Mouse (Mus musculus) embryonic facial prominence, embryonic 15.5 days (tissue): ENCODE results near the gene Ano1. TPM values are rescaled to one million over a fixed set of nuclear protein-coding genes. Genes with fewer than 3 reads are reported as not detected.

ENCODE experiments used
- ATAC-seq: fragments of 200-750 bp; cut with Nextera tagmentation; 2 replicates; pipeline ENCODE4 v1.8.0; 2017; ENCODE audit warnings: low read depth, moderate TSS enrichment; ENCODE audit not compliant: insufficient number of reproducible peaks, low FRiP score, low TSS enrichment
- H3K27ac ChIP-seq: fragments of 300-500 bp; sonication (generic); replicated peaks from 2 replicates; pipeline ENCODE4 v1.5.1; 2015; ENCODE audit warnings: mild to moderate bottlenecking, inconsistent platforms
- H3K27me3 ChIP-seq: fragments of 300-500 bp; sonication (generic); 2 replicates; pipeline ENCODE4 v1.6.1; 2015; ENCODE audit warnings: inconsistent platforms
- H3K36me3 ChIP-seq: fragments of 300-500 bp; sonication (generic); 2 replicates; pipeline ENCODE4 v1.6.1; 2015; ENCODE audit warnings: mild to moderate bottlenecking, inconsistent platforms
- H3K4me1 ChIP-seq: fragments of 300-500 bp; sonication (generic); 2 replicates; pipeline ENCODE4 v1.6.1; 2015; ENCODE audit warnings: inconsistent platforms
- H3K4me2 ChIP-seq: fragments of 300-500 bp; sonication (generic); replicated peaks from 2 replicates; pipeline ENCODE4 v1.6.1; 2015; ENCODE audit warnings: mild to moderate bottlenecking, inconsistent platforms
- H3K4me3 ChIP-seq: fragments of 300-500 bp; sonication (generic); replicated peaks from 2 replicates; pipeline ENCODE4 v1.5.1; 2015; ENCODE audit warnings: mild to moderate bottlenecking, inconsistent platforms
- H3K9ac ChIP-seq: fragments of 300-500 bp; sonication (generic); 2 replicates; pipeline ENCODE4 v1.6.1; 2015; ENCODE audit warnings: inconsistent platforms
- H3K9me3 ChIP-seq: fragments of 300-500 bp; sonication (generic); replicated peaks from 2 replicates; pipeline ENCODE4 v1.6.1; 2016; ENCODE audit warnings: inconsistent platforms
- WGBS: fragments of 180-500 bp; shearing (Covaris S2); methylation state at CpG from one replicate; pipeline ENCODE4 v1.1.7; 2015; 5-methylcytosine and 5-hydroxymethylcytosine counted together
- polyA plus RNA-seq: library from polyadenylated mRNA; unstranded; fragments of >200 nt; fragmentation: Nextera tagmentation; extraction: Ambion mirVana; gene quantifications from 2 replicates; pipeline ENCODE4 v1.2.1, GENCODE M21; 2015

Ano1 gene
- polyA plus RNA-seq, 1 experiment from 2014 or later = 20.6 TPM

DNA sequence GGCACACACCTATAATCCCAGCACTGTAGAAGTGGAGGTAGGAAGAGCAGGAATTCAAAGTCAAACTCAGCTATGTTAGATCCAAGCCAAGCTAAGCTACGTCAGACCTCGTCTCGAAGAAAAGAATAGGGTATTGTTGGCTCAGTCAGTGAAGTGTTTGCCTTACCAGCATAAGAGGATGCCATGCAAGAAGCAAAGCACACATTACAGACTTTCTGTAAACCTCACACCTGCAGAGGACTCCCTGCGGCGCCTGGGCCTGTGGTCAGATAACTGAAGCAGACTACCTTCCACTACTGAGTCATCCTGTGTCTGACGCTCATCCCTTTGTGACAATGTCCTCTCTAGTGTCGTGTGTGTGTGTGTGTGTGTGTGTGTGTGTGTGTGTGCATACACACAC, 142.2 kb downstream of the Ano1 start:
- H3K4me2 ChIP-seq = no peak overlapping the region
- peaks cover 14% of the 10 kb centered on the region for H3K4me1 ChIP-seq
- no peak overlapping the region for H3K27ac ChIP-seq
- 78% methylated on average over 7 of the region's 7 CpGs for WGBS
- no peak overlapping the region for H3K9ac ChIP-seq
- H3K27me3 ChIP-seq = no peaks in the 10 kb centered on the region
- no peak for ATAC-seq
- no peaks in the 10 kb centered on the region for H3K36me3 ChIP-seq
- H3K4me3 ChIP-seq = no peak overlapping the region
- no peaks in the 10 kb centered on the region for H3K9me3 ChIP-seq

DNA sequence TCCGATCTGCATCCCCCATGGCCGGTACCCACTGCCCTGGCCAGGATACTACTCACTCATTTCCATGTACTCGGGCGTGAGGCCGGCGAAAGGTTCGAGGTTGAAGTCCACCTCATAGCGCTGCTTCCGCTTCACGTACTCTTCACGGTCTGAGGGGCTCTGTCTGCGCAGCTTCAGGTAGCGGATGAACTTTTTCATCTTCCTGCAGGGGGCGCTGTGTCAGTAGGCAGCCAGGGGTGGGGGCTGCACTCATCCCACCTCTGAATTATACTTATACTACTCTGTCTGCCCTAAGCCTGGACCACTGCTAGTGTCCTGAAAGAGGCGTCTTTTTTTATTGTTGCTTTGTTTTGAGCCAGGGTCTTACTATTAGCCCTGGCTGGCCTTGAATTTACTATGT, 143.9 kb downstream of the Ano1 start:
- WGBS = 91% methylated on average over 15 of the region's 15 CpGs
- peaks cover 10% of the 10 kb centered on the region for H3K4me1 ChIP-seq
- no peaks in the 10 kb centered on the region for H3K9me3 ChIP-seq
- H3K4me3 ChIP-seq = no peak overlapping the region
- H3K27ac ChIP-seq = no peak overlapping the region
- ATAC-seq = no peak
- H3K27me3 ChIP-seq = no peaks in the 10 kb centered on the region
- H3K9ac ChIP-seq = no peak overlapping the region
- H3K4me2 ChIP-seq = no peak overlapping the region
- no peaks in the 10 kb centered on the region for H3K36me3 ChIP-seq

- H3K9ac ChIP-seq = no peak overlapping the region
- H3K27me3 ChIP-seq = no peaks in the 10 kb centered on the region
- no peak overlapping the region for H3K27ac ChIP-seq
- no peak overlapping the region for H3K4me3 ChIP-seq
- ATAC-seq = no peak
- no peak overlapping the region for H3K4me2 ChIP-seq
- H3K36me3 ChIP-seq = no peaks in the 10 kb centered on the region
- no peaks in the 10 kb centered on the region for H3K4me1 ChIP-seq
- H3K9me3 ChIP-seq = no peaks in the 10 kb centered on the region
- WGBS = 67% methylated on average over 4 of the region's 4 CpGs
Measured at GRCm38 (mm10) chr7:144604735-144605134, 147.0 kb downstream of the Ano1 start.

- Histone ChIP-seq H3K9ac (no peak overlapping the region), H3K27me3 (no peaks in the 10 kb centered on the region), H3K4me1 (no peaks in the 10 kb centered on the region), H3K4me2 (no peak overlapping the region), H3K9me3 (no peaks in the 10 kb centered on the region), H3K36me3 (no peaks in the 10 kb centered on the region), H3K4me3 (no peak overlapping the region), H3K27ac (no peak overlapping the region)
- 97% methylated on average over 2 of the region's 2 CpGs for WGBS
- ATAC-seq = no peak
Measured at GRCm38 (mm10) chr7:144604291-144604690, 147.5 kb downstream of the Ano1 start.

DNA sequence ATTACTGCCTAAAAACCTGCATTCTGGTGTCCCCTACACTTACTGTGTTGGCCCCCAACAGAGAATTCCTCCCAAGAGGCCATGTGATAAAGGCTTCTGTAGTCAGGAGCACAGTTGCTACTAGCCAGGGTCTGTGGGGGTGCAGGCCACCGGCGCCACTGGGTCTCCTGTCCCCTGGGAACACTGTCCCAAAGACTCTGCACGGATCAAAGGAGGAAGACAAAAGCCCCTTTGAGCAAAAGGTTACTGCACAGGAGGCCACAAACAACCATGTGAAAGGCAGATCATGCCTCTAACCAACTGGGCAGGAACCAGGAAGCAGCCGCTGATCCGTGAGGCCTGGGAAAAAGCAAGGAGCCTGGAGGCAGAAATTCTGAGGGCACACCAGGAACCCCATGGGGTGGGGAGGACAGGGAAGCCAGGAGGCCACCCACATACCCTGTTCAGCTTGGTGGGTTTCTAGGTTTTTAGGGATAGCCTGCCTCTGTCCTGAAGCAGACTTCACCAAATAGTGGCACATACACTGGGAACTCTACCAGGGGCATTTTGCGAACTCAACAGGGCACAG, 151.4 kb downstream of the Ano1 start:
- ATAC-seq = no peak
- no peaks in the 10 kb centered on the region for H3K4me1 ChIP-seq
- H3K4me2 ChIP-seq = no peak overlapping the region
- no peaks in the 10 kb centered on the region for H3K27me3 ChIP-seq
- H3K9me3 ChIP-seq = no peaks in the 10 kb centered on the region
- H3K4me3 ChIP-seq = no peak overlapping the region
- H3K9ac ChIP-seq = no peak overlapping the region
- no peaks in the 10 kb centered on the region for H3K36me3 ChIP-seq
- no peak overlapping the region for H3K27ac ChIP-seq
- 35% methylated on average over 6 of the region's 6 CpGs for WGBS

GRCm38 (mm10) chr7:144589508-144589907, 162.3 kb downstream of the Ano1 start:
- H3K4me2 ChIP-seq = no peak overlapping the region

DNA sequence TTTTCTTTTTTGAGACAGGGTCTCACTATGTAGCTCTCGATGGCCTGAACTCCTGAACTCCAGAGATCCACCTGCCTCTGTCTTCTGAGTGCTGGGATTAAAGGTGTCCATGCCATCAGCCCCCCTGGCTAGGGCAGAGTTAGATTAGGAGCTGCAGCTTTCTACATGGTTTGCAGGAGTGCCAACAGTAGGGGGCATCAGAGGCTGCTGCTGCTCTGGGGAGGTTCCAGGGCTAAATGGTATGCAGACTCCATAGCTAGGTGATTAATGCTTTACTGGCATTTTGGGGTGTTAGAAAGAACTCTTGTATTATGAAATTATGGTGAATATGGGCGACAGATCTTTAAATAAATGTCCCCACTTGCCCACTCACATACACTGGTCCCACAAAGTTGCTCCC, 164.5 kb downstream of the Ano1 start:
- Histone ChIP-seq H3K9me3 (no peaks in the 10 kb centered on the region), H3K27me3 (no peaks in the 10 kb centered on the region; the same call in 1 of the 2 replicates), H3K4me3 (no peak overlapping the region), H3K27ac (no peak overlapping the region), H3K4me2 (no peak overlapping the region), H3K36me3 (no peaks in the 10 kb centered on the region), H3K4me1 (peaks cover 12% of the 10 kb centered on the region), H3K9ac (no peak overlapping the region)
- no peak for ATAC-seq
- 30% methylated on average over 2 of the region's 2 CpGs for WGBS

More at GRCm38 (mm10) chr7:144589508-144589907, 162.3 kb downstream of the Ano1 start:
- Histone ChIP-seq H3K4me1 (no peaks in the 10 kb centered on the region), H3K9ac (no peak overlapping the region), H3K36me3 (no peaks in the 10 kb centered on the region), H3K9me3 (no peaks in the 10 kb centered on the region), H3K4me3 (no peak overlapping the region), H3K27me3 (no peaks in the 10 kb centered on the region), H3K27ac (no peak overlapping the region)
- WGBS = 68% methylated on average over 3 of the region's 3 CpGs
- no peak for ATAC-seq

DNA sequence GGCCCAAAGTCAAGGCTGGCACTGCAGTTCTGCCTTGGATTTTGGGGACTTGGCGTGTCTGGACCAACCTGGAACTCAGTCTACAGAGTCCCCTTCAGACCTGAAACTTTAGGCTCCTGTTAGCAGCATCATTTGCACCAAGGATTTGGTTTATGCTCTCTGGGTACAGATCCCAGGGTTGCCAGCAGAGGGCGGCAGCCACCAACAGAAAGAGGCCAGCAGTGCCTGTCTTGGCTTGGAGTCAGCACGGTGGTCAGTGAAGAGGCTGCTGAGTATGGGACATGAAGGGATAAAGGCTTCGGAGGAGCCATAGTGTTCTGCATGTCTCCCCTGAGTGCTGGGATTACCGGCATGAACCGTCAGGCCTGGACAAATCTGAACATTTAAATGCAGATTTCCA, 166.1 kb downstream of the Ano1 start:
- no peak overlapping the region for H3K9ac ChIP-seq
- ATAC-seq = no peak
- H3K4me1 ChIP-seq = peaks cover 22% of the 10 kb centered on the region
- no peaks in the 10 kb centered on the region; the same call in 1 of the 2 replicates for H3K27me3 ChIP-seq
- H3K9me3 ChIP-seq = no peaks in the 10 kb centered on the region
- H3K36me3 ChIP-seq = 0 out of 2 replicates have a peak, but pooled peaks cover under 1% of the 10 kb centered on the region
- WGBS = 12% methylated on average over 6 of the region's 6 CpGs
- H3K4me3 ChIP-seq = no peak overlapping the region
- H3K4me2 ChIP-seq = no peak overlapping the region
- no peak overlapping the region for H3K27ac ChIP-seq

GRCm38 (mm10) chr7:144583619-144584018, 168.2 kb downstream of the Ano1 start:
- Histone ChIP-seq H3K9me3 (no peaks in the 10 kb centered on the region), H3K36me3 (peaks cover 18% of the 10 kb centered on the region; the same call in 1 of the 2 replicates), H3K27ac (no peak overlapping the region), H3K9ac (no peak overlapping the region), H3K4me2 (no peak overlapping the region), H3K4me3 (no peak overlapping the region), H3K27me3 (no peaks in the 10 kb centered on the region; the same call in 1 of the 2 replicates), H3K4me1 (peaks cover 22% of the 10 kb centered on the region)
- no peak for ATAC-seq
- under 1% methylated on average over 4 of the region's 4 CpGs for WGBS

DNA sequence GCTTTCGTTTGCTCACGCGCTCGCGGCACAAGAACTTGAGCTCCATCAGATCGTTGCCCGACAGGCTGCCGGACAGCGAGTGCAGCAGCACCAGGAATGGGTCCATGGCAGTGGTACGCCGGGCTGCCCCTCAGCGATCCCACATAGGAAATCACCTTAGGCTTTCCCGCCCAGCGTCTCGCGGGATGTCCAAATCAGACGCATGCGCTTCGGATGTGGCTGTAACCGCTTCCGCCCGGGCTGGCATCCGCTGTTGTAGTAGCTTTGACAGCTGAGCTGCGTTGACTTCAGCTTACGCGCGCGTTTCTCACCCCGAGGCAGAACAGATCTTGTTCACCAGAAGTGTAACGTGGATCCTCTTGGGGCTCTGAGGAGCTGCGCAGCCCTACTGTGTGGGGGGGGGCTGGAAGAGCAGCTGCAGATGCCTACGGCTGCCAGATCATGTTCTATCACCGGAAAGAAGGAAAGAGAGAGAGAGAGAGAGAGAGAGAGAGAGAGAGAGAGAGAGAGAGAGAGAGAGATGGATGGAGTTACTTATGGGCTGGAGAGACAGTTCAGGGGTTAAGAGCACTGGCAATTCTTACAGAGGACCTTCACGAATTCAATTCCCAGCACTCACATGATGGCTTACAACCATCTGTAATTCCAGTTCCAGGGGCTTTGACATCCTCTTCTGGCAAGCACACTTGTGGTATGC, 169.3 kb downstream of the Ano1 start, which contains the start of gene Fadd:
TSS of gene Fadd (minus strand) at position 180 of the 697 bp plus-strand sequence.
- peak within 1 kb of the TSS; percentile 64 for H3K4me3 ChIP-seq

GRCm38 (mm10) chr7:144581559-144582283, 170.1 kb downstream of the Ano1 start:
- no peaks in the 10 kb centered on the region for H3K9me3 ChIP-seq
- peak overlapping the region; percentile 90 for H3K27ac ChIP-seq
- H3K9ac ChIP-seq = peak overlapping the region; percentile 58
- H3K4me3 ChIP-seq = peak overlapping the region; percentile 64
- H3K27me3 ChIP-seq = no peaks in the 10 kb centered on the region; the same call in 1 of the 2 replicates
- under 1% methylated on average over 43 of the region's 43 CpGs for WGBS
- H3K4me2 ChIP-seq = peak overlapping the region; percentile 84
- peaks cover 22% of the 10 kb centered on the region for H3K4me1 ChIP-seq
- ATAC-seq = peak; percentile 87
- H3K36me3 ChIP-seq = peaks cover 18% of the 10 kb centered on the region; the same call in 1 of the 2 replicates

More for the DNA sequence above, 169.3 kb downstream of the Ano1 start, which contains the start of gene Fadd:
- ATAC-seq = peak; percentile 82
- no peaks in the 10 kb centered on the region for H3K9me3 ChIP-seq
- peak within 1 kb of the TSS; percentile 84 for H3K4me2 ChIP-seq
- H3K27ac ChIP-seq = peak within 1 kb of the TSS; percentile 90
- no peaks in the 10 kb centered on the region; the same call in 1 of the 2 replicates for H3K27me3 ChIP-seq
- peak within 1 kb of the TSS; percentile 58 for H3K9ac ChIP-seq
- H3K4me1 ChIP-seq = peaks cover 22% of the 10 kb centered on the region
- WGBS = under 1% methylated on average over 34 of the region's 34 CpGs
- peaks cover 18% of the 10 kb centered on the region; the same call in 1 of the 2 replicates for H3K36me3 ChIP-seq
